Mouse (Mus musculus) liver, postnatal 0 days (tissue): Measurements from ENCODE around the gene Arrdc4. TPM values are rescaled to one million over a fixed set of nuclear protein-coding genes. Genes with fewer than 3 reads are reported as not detected.

Experiments used
- ATAC-seq: fragments of 200-750 bp; cut with Nextera tagmentation; 2 replicates; pipeline ENCODE4 v1.8.0; 2017; ENCODE audit warnings: mild to moderate bottlenecking, moderate library complexity
- DNase-seq: peaks from one replicate; pipeline ENCODE4 v3.0.0-alpha.2; 2016
- H3K27ac ChIP-seq: fragments of 300-500 bp; sonication (generic); 2 replicates; pipeline ENCODE4 v1.5.1; 2014; ENCODE audit warnings: antibody characterized with exemption, moderate library complexity, mild to moderate bottlenecking, low read depth
- H3K27me3 ChIP-seq: fragments of 300-500 bp; sonication (generic); 2 replicates; pipeline ENCODE4 v1.6.1; 2014; ENCODE audit warnings: low read length, control low read depth, mixed read lengths; ENCODE audit not compliant: insufficient read depth
- H3K36me3 ChIP-seq: fragments of 300-500 bp; sonication (generic); replicated peaks from 2 replicates; pipeline ENCODE4 v1.6.1; 2014; ENCODE audit warnings: mild to moderate bottlenecking, control low read depth, low read length, moderate library complexity, mixed read lengths; ENCODE audit not compliant: insufficient read depth
- H3K4me1 ChIP-seq: fragments of 300-500 bp; sonication (generic); 2 replicates; pipeline ENCODE4 v1.6.1; 2014; ENCODE audit warnings: antibody characterized with exemption, mild to moderate bottlenecking, control low read depth; ENCODE audit not compliant: insufficient read depth
- H3K4me2 ChIP-seq: fragments of 300-500 bp; sonication (generic); 2 replicates; pipeline ENCODE4 v1.6.1; 2014; ENCODE audit warnings: low read depth, mild to moderate bottlenecking, low read length, moderate library complexity, mixed read lengths
- H3K4me3 ChIP-seq: fragments of 300-500 bp; sonication (generic); 2 replicates; pipeline ENCODE4 v1.5.1; 2014; ENCODE audit warnings: low read depth, low read length
- H3K9ac ChIP-seq: fragments of 300-500 bp; sonication (generic); replicated peaks from 2 replicates; pipeline ENCODE4 v1.6.1; 2014; ENCODE audit warnings: mild to moderate bottlenecking, moderate library complexity
- H3K9me3 ChIP-seq: fragments of 300-500 bp; sonication (generic); 2 replicates; pipeline ENCODE4 v1.6.1; 2016; ENCODE audit warnings: mild to moderate bottlenecking, control low read depth, low read length, mixed read lengths
- CTCF ChIP-seq: sonication (generic); IDR thresholded peaks from 2 replicates; pipeline ENCODE4 v1.5.1; 2016; ENCODE audit warnings: antibody characterized with exemption, low read depth
- EP300 ChIP-seq: IDR thresholded peaks from 2 replicates; pipeline ENCODE4 v1.6.1; 2016; ENCODE audit warnings: antibody characterized with exemption, low read depth, mild to moderate bottlenecking
- WGBS: fragments of 180-500 bp; shearing (Covaris S2); extraction: QIAGEN DNeasy Blood & Tissue Kit; methylation state at CpG from one replicate; pipeline ENCODE4 v1.1.7; 2014; ENCODE audit not compliant: insufficient replicate concordance; 5-methylcytosine and 5-hydroxymethylcytosine counted together
- polyA plus RNA-seq: library from polyadenylated mRNA; unstranded; fragments of >200 nt; fragmentation: Nextera tagmentation; extraction: Ambion mirVana; gene quantifications from 2 replicates; pipeline ENCODE4 v1.2.1, GENCODE M21; 2015

Arrdc4 gene
- polyA plus RNA-seq, 1 experiment from 2014 or later, result 19.9 TPM

- peak; percentile 78 for DNase-seq
Measured at GRCm38 (mm10) chr7:68717498-68717897, 31.5 kb downstream of the Arrdc4 start.

GRCm38 (mm10) chr7:68716926-68717325, 32.1 kb downstream of the Arrdc4 start:
- no peak for TF ChIP-seq CTCF
- no peak for TF ChIP-seq EP300
- Histone ChIP-seq H3K27ac (peak overlapping the region; percentile 69; the same call in 1 of the 2 replicates), H3K27me3 (no peaks in the 10 kb centered on the region), H3K4me3 (no peak overlapping the region), H3K4me1 (peaks cover 16% of the 10 kb centered on the region), H3K9ac (no peak overlapping the region), H3K9me3 (no peaks in the 10 kb centered on the region), H3K4me2 (no peak overlapping the region), H3K36me3 (no peaks in the 10 kb centered on the region)
- DNase-seq (no peak), ATAC-seq (no peak)
- 57% methylated on average over 8 of the region's 8 CpGs for WGBS

More at GRCm38 (mm10) chr7:68717498-68717897, 31.5 kb downstream of the Arrdc4 start:
- peak overlapping the region; percentile 96 for H3K27ac ChIP-seq
- H3K27me3 ChIP-seq, result no peaks in the 10 kb centered on the region
- peak; percentile 95 for ATAC-seq
- no peaks in the 10 kb centered on the region for H3K9me3 ChIP-seq
- H3K36me3 ChIP-seq, result no peaks in the 10 kb centered on the region
- WGBS, result 27% methylated on average over 10 of the region's 10 CpGs
- H3K9ac ChIP-seq, result no peak overlapping the region
- TF ChIP-seq CTCF (no peak), EP300 (0 out of 2 replicates have a peak, but pooled peaks have one; percentile 16)
- no peak overlapping the region for H3K4me3 ChIP-seq
- no peak overlapping the region for H3K4me2 ChIP-seq
- peaks cover 15% of the 10 kb centered on the region for H3K4me1 ChIP-seq

GRCm38 (mm10) chr7:68712928-68713327, 36.1 kb downstream of the Arrdc4 start:
- Histone ChIP-seq H3K4me1 (peaks cover 13% of the 10 kb centered on the region), H3K4me3 (no peak overlapping the region), H3K27me3 (no peaks in the 10 kb centered on the region), H3K9ac (no peak overlapping the region), H3K4me2 (no peak overlapping the region), H3K9me3 (no peaks in the 10 kb centered on the region), H3K36me3 (no peaks in the 10 kb centered on the region), H3K27ac (peak overlapping the region; percentile 24)
- TF ChIP-seq EP300, result no peak
- no peak for TF ChIP-seq CTCF
- WGBS, result 46% methylated on average over 1 of the region's 1 CpGs
- DNase-seq (no peak), ATAC-seq (peak; percentile 52)

- Histone ChIP-seq H3K4me3 (no peak overlapping the region), H3K4me1 (peaks cover 10% of the 10 kb centered on the region), H3K27me3 (no peaks in the 10 kb centered on the region), H3K9me3 (no peaks in the 10 kb centered on the region), H3K27ac (peak overlapping the region; percentile 24), H3K36me3 (no peaks in the 10 kb centered on the region), H3K4me2 (no peak overlapping the region), H3K9ac (no peak overlapping the region)
- TF ChIP-seq EP300, result no peak
- WGBS, result 71% methylated on average over 3 of the region's 3 CpGs
- DNase-seq, result no peak
- ATAC-seq, result no peak
Measured at GRCm38 (mm10) chr7:68712425-68712824, 36.6 kb downstream of the Arrdc4 start.

- no peak overlapping the region for H3K9ac ChIP-seq
- H3K36me3 ChIP-seq, result no peaks in the 10 kb centered on the region
- no peak overlapping the region for H3K4me2 ChIP-seq
- DNase-seq, result no peak
- H3K4me3 ChIP-seq, result no peak overlapping the region
- H3K27ac ChIP-seq, result peak overlapping the region; percentile 16; the same call in 1 of the 2 replicates
- no peaks in the 10 kb centered on the region for H3K9me3 ChIP-seq
- WGBS, result 42% methylated on average over 1 of the region's 1 CpGs
- TF ChIP-seq CTCF (no peak), EP300 (no peak)
- H3K4me1 ChIP-seq, result peaks cover 10% of the 10 kb centered on the region
- no peaks in the 10 kb centered on the region for H3K27me3 ChIP-seq
- peak; percentile 43; the same call in 1 of the 2 replicates for ATAC-seq
Measured at GRCm38 (mm10) chr7:68709319-68709573, 39.8 kb downstream of the Arrdc4 start.

GRCm38 (mm10) chr7:68708563-68709318, 40.3 kb downstream of the Arrdc4 start:
- DNase-seq, result no peak
- H3K4me2 ChIP-seq, result no peak overlapping the region
- H3K9me3 ChIP-seq, result no peaks in the 10 kb centered on the region
- H3K4me1 ChIP-seq, result peaks cover 10% of the 10 kb centered on the region
- peak; percentile 71 for ATAC-seq
- TF ChIP-seq EP300 (no peak), CTCF (no peak)
- H3K36me3 ChIP-seq, result no peaks in the 10 kb centered on the region
- H3K9ac ChIP-seq, result no peak overlapping the region
- H3K4me3 ChIP-seq, result no peak overlapping the region
- H3K27me3 ChIP-seq, result no peaks in the 10 kb centered on the region
- H3K27ac ChIP-seq, result peak overlapping the region; percentile 16; the same call in 1 of the 2 replicates
- WGBS, result 63% methylated on average over 3 of the region's 3 CpGs
